Mouse (Mus musculus) embryonic facial prominence, embryonic 11.5 days (tissue): ENCODE measurements around the gene Ablim1. TPM values are rescaled to one million over a fixed set of nuclear protein-coding genes. Genes with fewer than 3 reads are reported as not detected.
A peak's percentile ranks its signal among the peaks of the same experiment; 100 is the strongest.

Experiments used
- ATAC-seq: fragments of 200-750 bp; cut with Nextera tagmentation; replicated peaks from 2 replicates; pipeline ENCODE4 v1.8.0; 2017; ENCODE audit warnings: low read depth; ENCODE audit not compliant: insufficient number of reproducible peaks, low FRiP score, low TSS enrichment
- DNase-seq: peaks from one replicate; pipeline ENCODE4 v3.0.0-alpha.2; 2015; ENCODE audit warnings: low spot score
- H3K27ac ChIP-seq: fragments of 300-500 bp; sonication (generic); replicated peaks from 2 replicates; pipeline ENCODE4 v1.5.1; 2014; ENCODE audit warnings: mild to moderate bottlenecking, low read depth, low read length, control low read depth
- H3K27me3 ChIP-seq: fragments of 300-500 bp; sonication (generic); 2 replicates; pipeline ENCODE4 v1.6.1; 2014; ENCODE audit warnings: mild to moderate bottlenecking, low read length, moderate library complexity, mixed read lengths; ENCODE audit not compliant: control insufficient read depth, insufficient read depth
- H3K36me3 ChIP-seq: fragments of 300-500 bp; sonication (generic); replicated peaks from 2 replicates; pipeline ENCODE4 v1.6.1; 2014; ENCODE audit warnings: low read depth, mild to moderate bottlenecking, low read length, moderate library complexity, mixed read lengths; ENCODE audit not compliant: control insufficient read depth, insufficient read depth
- H3K4me1 ChIP-seq: fragments of 300-500 bp; sonication (generic); 2 replicates; pipeline ENCODE4 v1.6.1; 2014; ENCODE audit warnings: low read length, mixed read lengths; ENCODE audit not compliant: control insufficient read depth, insufficient read depth
- H3K4me2 ChIP-seq: fragments of 300-500 bp; sonication (generic); 2 replicates; pipeline ENCODE4 v1.6.1; 2014; ENCODE audit warnings: low read depth, mild to moderate bottlenecking, control low read depth, low read length, moderate library complexity
- H3K4me3 ChIP-seq: fragments of 300-500 bp; sonication (generic); 2 replicates; pipeline ENCODE4 v1.5.1; 2014; ENCODE audit warnings: low read depth, low read length, control low read depth
- H3K9ac ChIP-seq: fragments of 300-500 bp; sonication (generic); replicated peaks from 2 replicates; pipeline ENCODE4 v1.6.1; 2014; ENCODE audit warnings: mild to moderate bottlenecking, control low read depth, low read length
- H3K9me3 ChIP-seq: fragments of 300-500 bp; sonication (generic); replicated peaks from 2 replicates; pipeline ENCODE4 v1.6.1; 2016; ENCODE audit warnings: mild to moderate bottlenecking, low read length, inconsistent platforms, mixed read lengths; ENCODE audit not compliant: control insufficient read depth
- WGBS: fragments of 180-500 bp; shearing (Covaris S2); extraction: QIAGEN DNeasy Blood & Tissue Kit; methylation state at CpG from one replicate; pipeline ENCODE4 v1.1.7; 2014; 5-methylcytosine and 5-hydroxymethylcytosine counted together
- polyA plus RNA-seq: library from polyadenylated mRNA; unstranded; fragments of >200 nt; fragmentation: Nextera tagmentation; extraction: Ambion mirVana; gene quantifications from 2 replicates; pipeline ENCODE4 v1.2.1, GENCODE M21; 2014

Ablim1 gene
- polyA plus RNA-seq, 1 experiment from 2014 or later, result 22.8 TPM

DNA sequence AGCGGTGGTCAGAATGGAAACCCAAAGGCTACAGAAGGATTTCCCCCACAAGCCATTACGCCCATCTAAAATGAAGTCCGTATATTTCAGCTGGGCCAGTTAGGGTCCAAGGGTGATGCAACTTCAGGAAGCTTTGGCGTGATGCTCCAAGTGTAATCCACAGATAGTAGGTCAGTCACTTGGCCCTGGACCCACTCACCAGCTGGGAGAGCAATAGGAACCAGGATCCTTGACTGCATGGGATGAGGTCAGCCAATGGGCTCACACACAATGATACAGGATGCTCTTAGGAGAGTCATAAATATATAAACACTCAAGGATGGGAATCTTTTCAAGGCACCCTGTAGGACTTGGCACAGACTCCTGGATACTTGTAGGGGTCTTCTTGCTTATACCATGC lies 309.7 kb downstream of the Ablim1 start:
- H3K4me3 ChIP-seq, result no peak overlapping the region
- peaks cover 5% of the 10 kb centered on the region for H3K27me3 ChIP-seq
- H3K36me3 ChIP-seq, result no peaks in the 10 kb centered on the region
- H3K4me2 ChIP-seq, result no peak overlapping the region
- H3K4me1 ChIP-seq, result peaks cover 2% of the 10 kb centered on the region
- 93% methylated on average over 4 of the region's 4 CpGs for WGBS
- H3K9ac ChIP-seq, result no peak overlapping the region
- no peaks in the 10 kb centered on the region for H3K9me3 ChIP-seq
- DNase-seq, result no peak
- H3K27ac ChIP-seq, result no peak overlapping the region
- no peak for ATAC-seq

DNA sequence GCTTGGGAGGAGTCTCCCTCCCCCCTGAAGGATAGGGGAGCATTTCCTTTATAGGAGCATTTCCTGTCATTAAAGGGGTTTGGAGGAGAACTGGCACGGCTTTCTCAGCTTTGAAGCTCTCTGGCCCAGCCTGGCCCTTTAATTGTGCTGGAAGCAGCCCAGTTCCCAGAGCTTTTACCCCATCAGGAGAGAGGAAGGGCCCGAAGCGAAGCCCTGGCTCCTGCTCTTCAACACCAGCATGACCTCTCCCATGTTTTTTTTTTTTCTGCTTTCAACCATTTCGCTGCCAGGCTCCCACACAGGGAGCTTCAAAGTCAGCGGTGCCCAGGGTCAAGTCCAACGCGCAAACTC lies 311.3 kb downstream of the Ablim1 start:
- H3K27ac ChIP-seq, result no peak overlapping the region
- no peaks in the 10 kb centered on the region for H3K9me3 ChIP-seq
- H3K9ac ChIP-seq, result no peak overlapping the region
- DNase-seq (no peak), ATAC-seq (no peak)
- H3K36me3 ChIP-seq, result no peaks in the 10 kb centered on the region
- H3K4me3 ChIP-seq, result no peak overlapping the region
- H3K4me1 ChIP-seq, result peaks cover 2% of the 10 kb centered on the region
- no peak overlapping the region for H3K4me2 ChIP-seq
- WGBS, result 22% methylated on average over 7 of the region's 7 CpGs
- peaks cover 4% of the 10 kb centered on the region for H3K27me3 ChIP-seq

DNA sequence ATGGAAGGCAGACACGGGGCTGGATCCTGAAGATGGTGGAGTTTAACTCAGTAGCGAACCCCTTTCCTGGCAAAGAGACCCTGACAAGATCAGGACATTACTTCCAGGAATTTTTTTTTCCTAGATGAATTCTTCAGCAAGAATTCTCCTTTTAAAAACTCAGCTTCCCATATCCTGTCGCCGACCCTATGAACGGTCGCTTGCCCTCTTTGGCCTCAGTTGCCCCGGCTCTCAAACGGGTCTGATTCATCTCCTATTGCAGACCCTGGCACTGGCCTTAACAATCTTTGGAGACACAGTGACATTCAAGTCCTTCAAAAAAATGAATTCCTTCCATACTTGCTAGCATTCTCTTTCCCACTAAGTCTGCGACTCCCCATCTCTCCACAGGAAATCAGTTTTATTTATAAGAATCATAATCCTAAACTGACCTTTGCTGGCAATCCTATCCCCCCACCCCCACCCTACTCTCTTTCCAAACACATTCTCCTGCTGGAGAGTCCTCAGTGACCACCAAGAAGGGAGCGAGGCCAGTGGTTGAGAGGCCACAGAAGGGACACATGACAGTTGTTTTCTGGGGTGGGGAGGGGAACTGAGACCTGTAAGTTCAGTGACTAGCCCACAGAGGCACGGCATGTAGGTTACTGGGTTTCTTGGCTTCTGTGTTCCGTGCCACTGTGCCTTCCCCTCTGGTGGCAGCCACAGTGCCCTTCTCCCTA lies 311.8 kb downstream of the Ablim1 start:
- Histone ChIP-seq H3K4me2 (no peak overlapping the region), H3K4me3 (no peak overlapping the region), H3K9me3 (no peaks in the 10 kb centered on the region), H3K36me3 (no peaks in the 10 kb centered on the region), H3K4me1 (peaks cover 2% of the 10 kb centered on the region), H3K9ac (no peak overlapping the region), H3K27me3 (peaks cover 2% of the 10 kb centered on the region), H3K27ac (no peak overlapping the region)
- WGBS, result 61% methylated on average over 12 of the region's 12 CpGs
- no peak for DNase-seq
- ATAC-seq, result no peak

DNA sequence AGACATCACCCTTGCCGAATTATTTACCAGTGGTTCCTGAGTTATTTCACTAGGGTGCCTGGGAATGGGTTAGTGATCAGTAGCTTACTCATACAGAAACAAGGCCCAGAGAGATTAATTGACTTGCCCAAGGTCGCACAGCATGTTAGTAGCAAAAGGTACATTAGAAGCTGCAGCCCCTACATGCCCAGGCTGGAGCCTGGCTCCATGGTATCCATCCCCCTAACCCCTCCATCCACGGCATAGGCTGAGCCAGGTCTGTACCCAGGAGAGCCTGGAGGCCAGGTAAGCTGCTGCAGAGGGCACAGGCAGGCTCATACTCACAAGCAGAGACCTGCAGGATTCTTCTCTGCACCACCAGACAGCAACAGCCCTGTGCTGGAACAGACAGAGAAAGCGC lies 312.8 kb downstream of the Ablim1 start:
- no peaks in the 10 kb centered on the region for H3K27me3 ChIP-seq
- ATAC-seq, result no peak
- H3K4me1 ChIP-seq, result peaks cover 5% of the 10 kb centered on the region
- no peak overlapping the region for H3K27ac ChIP-seq
- DNase-seq, result no peak
- no peak overlapping the region for H3K9ac ChIP-seq
- no peak overlapping the region for H3K4me2 ChIP-seq
- H3K4me3 ChIP-seq, result no peak overlapping the region
- 86% methylated on average over 4 of the region's 4 CpGs for WGBS
- H3K36me3 ChIP-seq, result no peaks in the 10 kb centered on the region
- no peaks in the 10 kb centered on the region for H3K9me3 ChIP-seq

DNA sequence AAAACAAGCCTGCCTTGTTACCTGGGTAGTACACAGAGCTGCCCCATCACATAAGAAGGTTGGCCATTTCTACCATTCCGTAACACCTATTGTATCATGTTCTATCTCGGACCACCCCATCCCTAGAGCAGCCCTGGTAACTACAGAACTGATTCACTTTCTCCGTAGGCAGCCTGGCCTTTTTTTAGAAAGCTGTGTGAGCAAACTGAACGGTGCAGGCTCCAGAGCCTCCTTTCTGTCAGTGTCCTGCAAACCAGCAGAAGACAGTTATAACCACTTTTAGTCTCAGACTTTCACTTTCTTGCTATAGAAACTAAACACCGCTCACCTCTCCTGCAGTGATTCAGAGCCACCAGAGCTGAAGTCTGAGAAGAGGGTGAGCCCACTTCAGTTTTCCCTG lies 314.1 kb downstream of the Ablim1 start:
- H3K9me3 ChIP-seq, result no peaks in the 10 kb centered on the region
- H3K36me3 ChIP-seq, result no peaks in the 10 kb centered on the region
- no peak overlapping the region for H3K4me3 ChIP-seq
- no peak overlapping the region for H3K27ac ChIP-seq
- H3K4me1 ChIP-seq, result peaks cover 5% of the 10 kb centered on the region
- 87% methylated on average over 5 of the region's 5 CpGs for WGBS
- ATAC-seq (no peak), DNase-seq (no peak)
- H3K4me2 ChIP-seq, result no peak overlapping the region
- no peaks in the 10 kb centered on the region for H3K27me3 ChIP-seq
- H3K9ac ChIP-seq, result no peak overlapping the region

DNA sequence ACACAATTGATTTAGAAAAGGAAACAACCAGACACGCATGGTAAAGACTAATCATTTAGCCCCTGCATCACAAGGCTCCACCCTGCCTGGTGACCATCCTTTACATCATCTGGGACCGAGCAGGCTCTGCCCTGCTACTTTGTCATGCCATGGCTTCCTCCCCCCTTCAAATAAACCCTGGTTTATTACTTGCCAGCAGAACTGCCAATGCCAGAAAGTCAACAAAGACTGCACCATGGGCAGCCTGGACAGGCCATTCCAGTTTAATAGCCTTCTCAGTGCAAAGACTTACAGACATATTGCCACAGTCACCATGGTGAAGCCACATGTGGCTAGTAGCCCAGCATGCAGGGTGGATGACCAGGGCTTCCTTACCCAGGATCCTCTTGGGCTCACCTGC lies 314.9 kb downstream of the Ablim1 start:
- no peak overlapping the region for H3K4me3 ChIP-seq

DNA sequence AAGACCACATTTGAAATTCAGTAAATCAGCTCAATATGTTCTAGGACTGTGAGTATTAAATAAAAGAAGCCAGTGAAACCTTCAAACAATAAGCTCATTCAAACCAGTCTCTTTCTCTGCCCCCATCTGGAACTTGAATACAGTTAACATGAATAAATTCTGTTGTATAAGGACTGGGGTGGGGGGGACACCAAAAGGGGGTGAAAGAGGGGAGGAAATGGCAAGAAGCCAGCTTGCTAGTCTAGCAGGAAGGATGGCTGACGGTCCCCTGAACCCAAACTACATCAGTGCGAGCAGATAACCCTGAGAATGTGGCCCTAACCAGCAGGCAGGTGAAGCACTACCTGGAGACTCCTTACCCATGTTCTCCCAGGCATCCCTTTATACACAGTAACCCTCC lies 315.8 kb downstream of the Ablim1 start:
- DNase-seq (peak; percentile 18), ATAC-seq (no peak)
- Histone ChIP-seq H3K27me3 (no peaks in the 10 kb centered on the region), H3K36me3 (no peaks in the 10 kb centered on the region), H3K9ac (no peak overlapping the region), H3K4me2 (no peak overlapping the region), H3K27ac (peak overlapping the region; percentile 52), H3K4me1 (peaks cover 5% of the 10 kb centered on the region), H3K9me3 (no peaks in the 10 kb centered on the region), H3K4me3 (no peak overlapping the region)
- 64% methylated on average over 2 of the region's 2 CpGs for WGBS

More for the DNA sequence above, 314.9 kb downstream of the Ablim1 start:
- peaks cover 5% of the 10 kb centered on the region for H3K4me1 ChIP-seq
- no peaks in the 10 kb centered on the region for H3K36me3 ChIP-seq
- H3K9me3 ChIP-seq, result no peaks in the 10 kb centered on the region
- no peak for DNase-seq
- no peak for ATAC-seq
- H3K27me3 ChIP-seq, result no peaks in the 10 kb centered on the region
- no peak overlapping the region for H3K9ac ChIP-seq
- no peak overlapping the region for H3K4me2 ChIP-seq
- 80% methylated on average over 2 of the region's 2 CpGs for WGBS
- no peak overlapping the region for H3K27ac ChIP-seq

DNA sequence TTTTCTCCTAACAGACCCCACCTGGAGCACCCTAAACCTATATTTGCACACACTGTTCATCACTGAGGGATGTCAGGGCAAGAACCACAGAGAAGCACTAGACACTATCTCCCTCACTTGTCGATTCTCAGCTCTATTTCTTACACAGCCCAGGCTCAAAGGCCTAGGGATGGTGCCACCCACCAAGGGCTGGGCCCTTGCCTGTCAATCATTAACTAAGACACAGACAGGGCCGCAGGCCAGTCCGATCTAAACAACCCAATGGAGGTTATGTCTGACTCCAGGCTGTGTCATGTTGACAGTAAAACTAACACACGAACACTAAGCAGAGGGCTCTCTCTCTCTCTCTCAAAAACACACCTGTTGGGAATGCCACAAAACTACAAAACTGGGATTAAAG lies 316.4 kb downstream of the Ablim1 start:
- H3K27me3 ChIP-seq, result no peaks in the 10 kb centered on the region
- no peaks in the 10 kb centered on the region for H3K36me3 ChIP-seq
- no peak overlapping the region for H3K4me3 ChIP-seq
- H3K4me1 ChIP-seq, result peaks cover 5% of the 10 kb centered on the region
- peak overlapping the region; percentile 66 for H3K27ac ChIP-seq
- no peak overlapping the region for H3K9ac ChIP-seq
- no peaks in the 10 kb centered on the region for H3K9me3 ChIP-seq
- no peak overlapping the region for H3K4me2 ChIP-seq
- no peak for DNase-seq
- WGBS, result 73% methylated on average over 4 of the region's 4 CpGs
- no peak for ATAC-seq
